Mouse (Mus musculus) forebrain, embryonic 13.5 days (tissue): ENCODE results near the gene Pmvk. TPM values are rescaled to one million over a fixed set of nuclear protein-coding genes. Genes with fewer than 3 reads are reported as not detected.
A peak's percentile ranks its signal among the peaks of the same experiment; 100 is the strongest.

Source experiments
- ATAC-seq: fragments of 200-750 bp; cut with Nextera tagmentation; 2 replicates; pipeline ENCODE4 v1.8.0; 2017
- H3K27ac ChIP-seq: fragments of 300-500 bp; sonication (generic); 2 replicates; pipeline ENCODE4 v1.5.1; 2015; ENCODE audit warnings: inconsistent platforms, mild to moderate bottlenecking, moderate library complexity
- H3K27me3 ChIP-seq: fragments of 300-500 bp; sonication (generic); 2 replicates; pipeline ENCODE4 v1.6.1; 2015; ENCODE audit warnings: mild to moderate bottlenecking, inconsistent platforms
- H3K36me3 ChIP-seq: fragments of 300-500 bp; sonication (generic); 2 replicates; pipeline ENCODE4 v1.6.1; 2015; ENCODE audit warnings: mild to moderate bottlenecking, inconsistent platforms; ENCODE audit not compliant: poor library complexity, severe bottlenecking
- H3K4me1 ChIP-seq: fragments of 300-500 bp; sonication (generic); 2 replicates; pipeline ENCODE4 v1.6.1; 2015; ENCODE audit warnings: inconsistent platforms
- H3K4me2 ChIP-seq: fragments of 300-500 bp; sonication (generic); 2 replicates; pipeline ENCODE4 v1.6.1; 2015; ENCODE audit warnings: inconsistent platforms, mild to moderate bottlenecking, moderate library complexity
- H3K4me3 ChIP-seq: fragments of 300-500 bp; sonication (generic); 2 replicates; pipeline ENCODE4 v1.5.1; 2015; ENCODE audit warnings: mild to moderate bottlenecking, inconsistent platforms
- H3K9ac ChIP-seq: fragments of 300-500 bp; sonication (generic); 2 replicates; pipeline ENCODE4 v1.6.1; 2015; ENCODE audit warnings: mild to moderate bottlenecking, inconsistent platforms
- H3K9me3 ChIP-seq: fragments of 300-500 bp; sonication (generic); replicated peaks from 2 replicates; pipeline ENCODE4 v1.6.1; 2016; ENCODE audit warnings: inconsistent platforms
- WGBS: fragments of 180-500 bp; shearing (Covaris S2); methylation state at CpG from one replicate; pipeline ENCODE4 v1.1.7; 2015; 5-methylcytosine and 5-hydroxymethylcytosine counted together
- polyA plus RNA-seq: library from polyadenylated mRNA; unstranded; fragments of >200 nt; fragmentation: Nextera tagmentation; extraction: Ambion mirVana; gene quantifications from 2 replicates; pipeline ENCODE4 v1.2.1, GENCODE M21; 2015

Gene Pmvk
- polyA plus RNA-seq, 1 experiment from 2014 or later = 73.3 TPM

DNA sequence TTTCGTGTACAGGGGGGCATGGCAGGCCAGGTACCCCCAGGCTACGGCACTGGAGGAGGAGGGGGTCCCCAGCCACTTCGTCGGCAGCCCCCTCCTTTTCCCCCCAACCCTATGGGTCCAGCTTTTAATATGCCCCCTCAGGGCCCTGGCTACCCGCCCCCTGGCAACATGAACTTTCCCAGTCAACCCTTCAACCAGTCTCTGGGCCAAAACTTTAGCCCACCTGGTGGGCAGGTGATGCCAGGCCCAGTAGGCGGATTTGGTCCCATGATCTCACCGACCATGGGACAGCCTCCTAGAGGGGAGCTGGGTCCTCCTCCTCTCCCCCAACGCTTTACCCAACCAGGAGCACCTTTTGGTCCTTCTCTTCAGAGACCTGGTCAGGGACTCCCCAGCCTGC lies 21.7 kb upstream of the Pmvk start:
- H3K36me3 ChIP-seq = peaks cover 34% of the 10 kb centered on the region
- peaks cover 46% of the 10 kb centered on the region for H3K4me1 ChIP-seq
- ATAC-seq = no peak
- no peaks in the 10 kb centered on the region for H3K9me3 ChIP-seq
- H3K4me3 ChIP-seq = no peak overlapping the region
- H3K27ac ChIP-seq = no peak overlapping the region
- WGBS = 92% methylated on average over 8 of the region's 8 CpGs
- no peaks in the 10 kb centered on the region for H3K27me3 ChIP-seq
- H3K4me2 ChIP-seq = no peak overlapping the region
- no peak overlapping the region for H3K9ac ChIP-seq

DNA sequence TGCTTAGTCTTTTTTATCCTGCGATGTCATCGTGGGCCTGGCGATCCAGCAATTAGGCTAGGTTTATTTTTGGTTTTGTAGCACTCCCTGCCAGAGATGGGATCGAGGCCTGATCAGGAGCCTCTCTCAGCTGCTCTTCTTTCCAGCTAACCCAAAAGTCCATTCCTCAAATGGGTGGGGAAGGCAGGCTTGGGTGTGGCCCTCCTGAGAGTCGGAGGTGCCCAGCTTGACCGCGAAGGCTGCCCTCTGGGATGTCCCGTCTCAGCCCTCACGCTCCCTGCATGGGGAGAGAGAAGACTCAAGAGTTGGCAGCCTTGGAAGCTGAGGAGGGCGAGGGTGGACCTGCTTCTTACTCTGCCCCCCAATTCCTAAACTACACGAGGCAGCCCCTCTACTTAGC lies 19.8 kb upstream of the Pmvk start:
- H3K4me1 ChIP-seq = peaks cover 49% of the 10 kb centered on the region
- H3K27ac ChIP-seq = peak overlapping the region; percentile 32; the same call in 1 of the 2 replicates
- 78% methylated on average over 11 of the region's 11 CpGs for WGBS

GRCm38 (mm10) chr3:89435041-89435440 lies 19.3 kb upstream of the Pmvk start:
- H3K9ac ChIP-seq = no peak overlapping the region
- no peaks in the 10 kb centered on the region for H3K9me3 ChIP-seq
- H3K4me1 ChIP-seq = peaks cover 49% of the 10 kb centered on the region
- no peak overlapping the region for H3K4me3 ChIP-seq
- H3K4me2 ChIP-seq = no peak overlapping the region
- H3K27me3 ChIP-seq = no peaks in the 10 kb centered on the region
- H3K27ac ChIP-seq = peak overlapping the region; percentile 63
- WGBS = 54% methylated on average over 7 of the region's 7 CpGs
- H3K36me3 ChIP-seq = peaks cover 27% of the 10 kb centered on the region
- no peak for ATAC-seq

More for the DNA sequence above, 19.8 kb upstream of the Pmvk start:
- Histone ChIP-seq H3K4me2 (no peak overlapping the region), H3K27me3 (no peaks in the 10 kb centered on the region), H3K4me3 (no peak overlapping the region), H3K9me3 (no peaks in the 10 kb centered on the region), H3K36me3 (peaks cover 27% of the 10 kb centered on the region), H3K9ac (no peak overlapping the region)
- ATAC-seq = no peak

GRCm38 (mm10) chr3:89436176-89437113 lies 17.9 kb upstream of the Pmvk start, which contains the start of gene Pbxip1:
TSS of gene Pbxip1 (plus strand) at chr3:89436706.
- Histone ChIP-seq H3K9me3 (no peaks in the 10 kb centered on the region), H3K27me3 (no peaks in the 10 kb centered on the region), H3K27ac (peak within 1 kb of the TSS; percentile 35; the same call in 1 of the 2 replicates), H3K36me3 (peaks cover 27% of the 10 kb centered on the region), H3K4me3 (peak within 1 kb of the TSS; percentile 37), H3K4me1 (peaks cover 41% of the 10 kb centered on the region), H3K9ac (peak within 1 kb of the TSS; percentile 61), H3K4me2 (peak within 1 kb of the TSS; percentile 63)
- peak; percentile 56 for ATAC-seq
- 3% methylated on average over 16 of the region's 16 CpGs for WGBS

DNA sequence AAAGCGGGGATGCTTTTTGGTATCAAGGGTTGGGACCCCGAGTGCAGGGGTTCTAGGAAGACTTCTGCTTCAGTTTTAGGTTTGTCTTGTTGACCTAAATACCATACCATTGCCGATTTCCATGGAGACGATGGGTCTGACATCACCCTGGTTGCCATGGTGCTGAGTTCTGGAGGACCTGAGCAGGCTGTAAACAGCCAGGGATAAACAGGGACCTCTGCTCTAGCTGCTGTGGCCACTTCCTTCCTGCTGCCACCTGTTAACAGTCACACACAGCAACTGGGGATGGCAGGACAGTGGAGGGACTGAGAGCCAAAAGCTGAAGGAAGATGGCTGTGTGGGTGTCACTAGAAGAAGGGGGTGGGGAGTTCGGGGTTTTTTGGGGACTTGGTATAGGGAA lies 17.1 kb upstream of the Pmvk start:
- Histone ChIP-seq H3K9ac (peak overlapping the region; percentile 61), H3K27ac (no peak overlapping the region), H3K27me3 (no peaks in the 10 kb centered on the region), H3K36me3 (peaks cover 25% of the 10 kb centered on the region), H3K4me1 (peaks cover 33% of the 10 kb centered on the region), H3K4me2 (peak overlapping the region; percentile 63), H3K4me3 (peak overlapping the region; percentile 37), H3K9me3 (no peaks in the 10 kb centered on the region)
- peak; percentile 34; the same call in 1 of the 2 replicates for ATAC-seq
- 21% methylated on average over 5 of the region's 5 CpGs for WGBS

- no peaks in the 10 kb centered on the region for H3K9me3 ChIP-seq
- no peak overlapping the region for H3K4me2 ChIP-seq
- no peak for ATAC-seq
These were observed 13.7 kb upstream of the Pmvk start for GRCm38 (mm10) chr3:89440691-89441090.

GRCm38 (mm10) chr3:89448720-89449537 lies 5.4 kb upstream of the Pmvk start:
- H3K4me1 ChIP-seq = 0 out of 2 replicates have a peak, but pooled peaks cover 3% of the 10 kb centered on the region
- H3K9ac ChIP-seq = no peak overlapping the region
- H3K4me3 ChIP-seq = no peak overlapping the region
- no peak overlapping the region for H3K4me2 ChIP-seq
- no peaks in the 10 kb centered on the region for H3K9me3 ChIP-seq
- no peaks in the 10 kb centered on the region for H3K36me3 ChIP-seq
- 0 out of 2 replicates have a peak, but pooled peaks have one; percentile 26 for ATAC-seq
- no peaks in the 10 kb centered on the region for H3K27me3 ChIP-seq
- H3K27ac ChIP-seq = no peak overlapping the region
- WGBS = 70% methylated on average over 13 of the region's 13 CpGs

More at GRCm38 (mm10) chr3:89440691-89441090, 13.7 kb upstream of the Pmvk start:
- peaks cover 3% of the 10 kb centered on the region; the same call in 1 of the 2 replicates for H3K36me3 ChIP-seq
- no peaks in the 10 kb centered on the region for H3K27me3 ChIP-seq
- H3K4me3 ChIP-seq = no peak overlapping the region
- no peak overlapping the region for H3K27ac ChIP-seq
- no peak overlapping the region for H3K9ac ChIP-seq
- H3K4me1 ChIP-seq = peaks cover 19% of the 10 kb centered on the region
- 100% methylated on average over 2 of the region's 2 CpGs for WGBS

DNA sequence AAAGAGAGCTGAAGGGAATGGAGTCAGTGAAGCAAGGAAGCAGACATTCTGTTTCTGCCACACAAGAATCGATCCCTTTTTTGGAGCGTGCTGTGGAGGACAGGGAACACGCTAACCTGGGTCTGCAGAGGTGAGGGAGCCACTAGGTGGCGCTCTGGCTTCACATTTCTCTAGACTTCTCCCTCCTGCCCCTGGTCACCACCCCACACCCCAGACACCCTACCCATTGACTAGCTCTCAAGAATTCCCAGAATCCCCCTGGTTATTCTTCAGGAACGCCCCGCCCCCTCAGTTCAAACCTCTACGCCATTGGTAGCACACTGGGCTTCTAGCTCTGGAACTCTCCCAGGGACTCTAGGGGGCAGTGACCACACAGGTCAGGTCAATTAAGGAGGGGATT lies 4.8 kb upstream of the Pmvk start:
- Histone ChIP-seq H3K27me3 (no peaks in the 10 kb centered on the region), H3K4me3 (no peak overlapping the region), H3K27ac (no peak overlapping the region), H3K9ac (no peak overlapping the region), H3K9me3 (no peaks in the 10 kb centered on the region), H3K4me2 (no peak overlapping the region), H3K36me3 (no peaks in the 10 kb centered on the region), H3K4me1 (0 out of 2 replicates have a peak, but pooled peaks cover 3% of the 10 kb centered on the region)
- ATAC-seq = peak; percentile 83
- 39% methylated on average over 7 of the region's 7 CpGs for WGBS

GRCm38 (mm10) chr3:89451916-89452315 lies 2.4 kb upstream of the Pmvk start:
- Histone ChIP-seq H3K4me3 (no peak overlapping the region), H3K4me2 (no peak overlapping the region), H3K27ac (no peak overlapping the region), H3K9ac (no peak overlapping the region; the same call in 1 of the 2 replicates), H3K27me3 (no peaks in the 10 kb centered on the region), H3K9me3 (no peaks in the 10 kb centered on the region), H3K36me3 (no peaks in the 10 kb centered on the region), H3K4me1 (peaks cover 3% of the 10 kb centered on the region; the same call in 1 of the 2 replicates)
- ATAC-seq = no peak
- 96% methylated on average over 1 of the region's 1 CpGs for WGBS

DNA sequence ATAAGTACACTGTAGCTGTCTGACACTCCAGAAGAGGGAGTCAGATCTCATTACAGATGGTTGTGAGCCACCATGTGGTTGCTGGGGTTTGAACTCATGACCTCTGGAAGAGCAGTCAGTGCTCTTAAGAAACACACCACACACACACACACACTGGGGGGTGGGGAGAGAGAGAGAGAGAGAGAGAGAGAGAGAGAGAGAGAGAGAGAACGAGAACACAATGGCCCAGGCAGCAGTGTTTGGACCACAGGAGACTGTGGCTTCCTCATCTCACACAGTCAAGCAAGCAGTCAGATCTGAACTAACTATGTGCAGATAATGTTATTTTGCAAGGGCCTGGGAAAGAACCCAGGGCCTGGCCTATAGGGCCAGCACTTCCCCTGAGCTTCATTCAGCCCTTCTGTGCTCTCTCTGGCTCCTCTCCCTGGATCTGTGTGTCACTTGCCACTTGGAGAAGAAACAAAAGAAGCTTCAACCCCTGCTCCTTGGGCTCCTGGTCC lies 1.5 kb downstream of the Pmvk start:
- no peak overlapping the region for H3K9ac ChIP-seq
- ATAC-seq = no peak
- H3K9me3 ChIP-seq = no peaks in the 10 kb centered on the region
- H3K27me3 ChIP-seq = no peaks in the 10 kb centered on the region
- H3K4me1 ChIP-seq = peaks cover 22% of the 10 kb centered on the region
- no peaks in the 10 kb centered on the region for H3K36me3 ChIP-seq
- no peak overlapping the region for H3K4me3 ChIP-seq
- 63% methylated on average over 1 of the region's 1 CpGs for WGBS
- H3K27ac ChIP-seq = no peak overlapping the region
- H3K4me2 ChIP-seq = no peak overlapping the region

GRCm38 (mm10) chr3:89456726-89457665 lies 2.7 kb downstream of the Pmvk start:
- ATAC-seq = no peak
- Histone ChIP-seq H3K36me3 (peaks cover 8% of the 10 kb centered on the region; the same call in 1 of the 2 replicates), H3K4me3 (no peak overlapping the region), H3K27ac (no peak overlapping the region), H3K27me3 (no peaks in the 10 kb centered on the region), H3K9me3 (no peaks in the 10 kb centered on the region), H3K4me1 (peaks cover 20% of the 10 kb centered on the region), H3K9ac (no peak overlapping the region), H3K4me2 (no peak overlapping the region)
- WGBS = 33% methylated on average over 10 of the region's 10 CpGs
